Mouse (Mus musculus) olfactory bulb, adult 2 months (tissue): ENCODE measurements at regions not wholly inside any gene's neighbourhood (a gene's known extent, or its start where the extent isn't known, plus 50 kb on each side); places are given as distances from the start of the nearest gene placed in this dataset.
A peak's percentile ranks its signal among the peaks of the same experiment; 100 is the strongest.

Experiments used
- CTCF ChIP-seq: fragments of 200-500 bp; IDR thresholded peaks from 2 replicates; pipeline ENCODE4 v1.5.1; 2012; ENCODE audit warnings: low read depth, mild to moderate bottlenecking, low read length, moderate library complexity; ENCODE audit not compliant: insufficient read depth
- POLR2A ChIP-seq: fragments of 200-500 bp; IDR thresholded peaks from 2 replicates; pipeline ENCODE4 v1.6.1; 2012; ENCODE audit warnings: mild to moderate bottlenecking, low read depth, low read length, moderate library complexity; ENCODE audit not compliant: insufficient read depth

DNA sequence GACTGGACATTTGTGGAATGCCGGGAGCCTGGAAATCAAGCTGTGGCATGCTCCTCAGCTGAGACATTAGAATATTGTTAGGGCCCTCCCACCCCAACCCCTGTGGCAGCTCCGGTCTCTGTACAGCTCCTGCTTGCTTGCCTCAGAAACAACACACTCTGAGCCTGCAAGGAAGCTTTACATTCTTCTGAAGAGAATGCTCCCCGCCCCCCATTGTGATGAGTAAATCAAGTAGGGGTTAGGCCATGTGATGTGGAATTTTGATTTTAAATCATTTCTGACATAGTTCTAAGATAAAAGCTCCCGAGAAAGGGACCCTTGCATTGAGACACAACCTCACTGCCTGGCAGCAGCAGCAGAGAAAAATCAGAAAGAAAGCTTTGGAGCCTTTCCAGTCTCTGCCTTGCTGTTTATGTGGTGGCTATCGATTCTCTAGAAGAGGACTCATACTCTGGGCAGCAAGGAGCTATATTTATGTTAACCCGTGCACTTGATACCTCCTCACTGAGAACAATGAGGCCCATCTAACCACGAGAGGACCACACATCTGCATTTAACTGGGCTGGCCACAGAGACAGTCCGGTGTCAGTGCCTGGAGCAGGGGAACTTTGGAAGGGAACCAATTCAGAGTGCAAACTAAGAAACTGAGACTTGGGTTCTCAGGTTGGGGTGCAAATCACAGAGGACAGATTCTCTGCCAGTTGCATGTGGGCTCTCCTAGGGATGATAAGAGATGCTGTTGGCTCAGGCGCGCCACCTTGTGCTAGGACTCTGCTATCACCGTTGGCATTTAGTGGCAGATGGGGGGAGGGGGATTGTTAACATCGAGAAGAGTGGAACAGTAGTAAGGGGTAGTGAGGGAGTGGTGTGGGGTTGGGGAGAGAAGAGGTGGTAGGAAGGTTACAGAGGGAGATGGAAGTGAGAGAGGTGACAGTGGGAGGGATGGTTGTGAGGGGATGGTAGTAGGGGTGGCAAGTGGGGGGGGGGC lies 218.7 kb upstream of the Camk1g start:
- TF ChIP-seq CTCF (peak; percentile 62), POLR2A (no peak)
